Mouse (Mus musculus) spleen, postnatal 36 days (tissue): ENCODE measurements around the gene B130006D01Rik.

Experiments used
- DNase-seq, 2 experiments: peaks; one replicate each; pipeline ENCODE4 v3.0.0; 2022; ENCODE audit warnings: low spot score in 2 of 2, mixed read lengths in 1 of 2

Gene B130006D01Rik

DNA sequence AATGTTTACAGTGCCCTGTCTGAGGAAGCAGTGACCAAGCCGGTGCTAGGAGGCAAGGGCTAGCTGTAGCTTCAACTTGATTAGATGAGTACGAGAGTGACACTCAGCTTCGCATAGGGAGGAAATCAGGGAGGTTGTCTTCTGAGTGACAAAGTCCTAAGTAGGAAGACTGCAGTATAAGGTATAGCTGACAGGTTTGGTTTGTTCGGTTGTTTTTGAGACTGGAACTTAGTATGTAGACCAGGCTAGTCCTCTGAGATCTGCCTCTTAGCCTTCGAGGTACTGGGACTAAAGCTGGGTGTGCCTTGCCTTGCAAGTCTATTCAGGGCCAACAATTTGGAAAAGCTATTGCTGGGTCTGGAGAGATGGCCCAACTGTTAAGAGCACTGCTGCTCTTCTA is at the start of gene B130006D01Rik:
Gene B130006D01Rik, plus strand, starts transcription at position 301 of the 400 bp plus-strand sequence.
- DNase-seq, result no peak

DNA sequence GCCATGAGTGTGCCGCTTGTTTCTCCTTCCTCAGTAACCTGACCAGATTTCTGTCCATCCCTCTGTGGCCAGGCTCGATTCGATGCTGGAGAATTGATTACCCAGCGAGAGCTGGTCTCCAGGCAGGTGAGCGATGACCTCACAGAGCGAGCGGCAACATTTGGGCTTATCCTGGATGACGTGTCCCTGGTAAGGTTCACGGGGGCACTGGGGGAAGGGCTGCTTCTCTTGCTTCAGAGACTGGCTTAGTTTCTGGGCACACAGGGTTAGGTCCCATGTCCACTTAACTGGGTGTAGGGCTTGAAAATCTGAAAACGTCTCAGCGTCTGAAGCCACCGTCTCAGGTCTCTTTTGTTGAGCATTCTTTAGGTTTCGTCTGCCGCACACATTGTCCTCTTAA is 47.9 kb upstream of the B130006D01Rik start:
- no peak for DNase-seq

DNA sequence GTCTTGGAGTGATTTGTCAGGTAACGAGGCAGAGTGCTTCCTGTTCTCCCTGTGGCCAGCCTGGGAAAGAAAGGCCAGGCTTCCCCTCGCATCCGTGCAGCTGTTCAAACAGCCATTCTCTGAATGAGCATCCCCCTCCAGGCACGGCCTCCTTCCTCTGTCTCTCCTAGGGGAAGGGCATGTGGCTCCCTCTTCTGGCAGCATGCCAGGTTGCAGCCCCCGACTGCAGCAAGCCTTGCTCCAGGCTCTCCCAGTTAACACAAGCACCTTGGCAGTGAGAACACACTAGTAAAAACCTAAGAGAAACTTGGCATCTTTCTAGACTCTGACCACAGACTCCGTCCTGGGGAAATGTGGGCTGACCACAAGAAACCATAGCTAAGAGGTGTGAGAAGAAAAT is 47.1 kb upstream of the B130006D01Rik start:
- DNase-seq, result peak; percentile 56 to 59

DNA sequence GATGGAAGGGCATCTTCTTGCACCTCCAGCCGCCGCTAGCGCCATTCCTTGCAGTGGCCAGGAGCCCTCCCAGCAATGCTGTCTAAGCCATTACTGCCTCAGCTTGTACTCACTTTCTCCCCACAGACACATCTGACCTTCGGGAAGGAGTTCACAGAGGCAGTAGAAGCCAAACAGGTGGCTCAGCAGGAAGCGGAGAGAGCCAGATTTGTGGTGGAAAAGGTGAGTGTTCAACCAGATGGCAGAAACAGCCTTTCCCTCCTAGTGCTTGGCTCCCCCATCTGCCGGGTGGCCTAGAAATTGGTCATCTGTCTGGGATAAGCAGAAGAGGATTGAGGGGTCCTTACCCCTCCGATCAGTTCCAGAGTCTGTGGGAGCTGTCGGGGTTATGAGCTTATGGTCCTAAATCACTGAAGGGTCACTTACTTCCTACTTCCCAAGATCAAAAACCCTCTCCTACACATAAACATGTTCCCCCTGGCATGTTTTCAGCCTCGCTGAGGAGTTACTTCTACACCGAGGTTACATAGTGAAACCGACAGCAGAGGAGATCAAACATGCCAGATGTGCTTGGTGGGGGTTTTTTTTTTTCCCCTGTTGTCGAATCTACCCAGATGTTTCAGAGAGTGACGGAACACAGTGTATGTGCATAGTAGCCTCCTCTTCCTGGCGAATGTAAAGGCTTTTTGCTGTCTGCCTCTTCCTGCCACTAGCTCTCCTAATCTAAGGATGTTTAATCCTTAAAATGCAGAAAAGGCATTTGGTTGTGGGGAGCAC is 45.3 kb upstream of the B130006D01Rik start:
- no peak for DNase-seq

DNA sequence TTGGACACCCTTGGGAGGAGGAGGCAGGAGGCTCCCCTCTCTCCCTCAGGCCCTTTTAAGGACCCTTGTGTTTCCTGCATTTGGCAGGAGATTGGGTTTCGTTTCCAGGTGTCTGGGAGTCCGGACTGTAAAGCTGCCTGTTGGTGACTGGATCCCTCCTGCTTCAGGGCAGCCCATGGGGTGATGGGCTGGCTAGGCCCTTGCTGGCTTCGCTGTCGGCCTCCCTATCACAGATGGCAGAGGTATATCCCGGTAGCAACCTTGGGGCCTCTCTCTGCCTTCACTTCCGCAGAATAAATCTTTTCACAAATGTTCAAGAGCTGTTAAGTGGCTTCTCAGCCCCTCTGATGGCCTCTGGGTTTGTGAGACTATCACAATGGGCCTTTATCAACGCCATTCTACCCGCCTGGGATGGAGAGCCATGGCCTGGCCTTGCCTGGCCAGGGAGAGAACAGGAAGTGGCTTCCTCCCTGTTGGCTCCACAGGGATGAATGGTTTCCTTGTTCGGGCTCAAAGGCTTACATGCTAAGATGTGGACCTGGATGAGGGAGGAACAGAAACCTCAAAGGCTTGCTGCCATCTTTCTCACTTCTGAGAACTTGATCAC is 41.3 kb upstream of the B130006D01Rik start:
- DNase-seq, result no peak

DNA sequence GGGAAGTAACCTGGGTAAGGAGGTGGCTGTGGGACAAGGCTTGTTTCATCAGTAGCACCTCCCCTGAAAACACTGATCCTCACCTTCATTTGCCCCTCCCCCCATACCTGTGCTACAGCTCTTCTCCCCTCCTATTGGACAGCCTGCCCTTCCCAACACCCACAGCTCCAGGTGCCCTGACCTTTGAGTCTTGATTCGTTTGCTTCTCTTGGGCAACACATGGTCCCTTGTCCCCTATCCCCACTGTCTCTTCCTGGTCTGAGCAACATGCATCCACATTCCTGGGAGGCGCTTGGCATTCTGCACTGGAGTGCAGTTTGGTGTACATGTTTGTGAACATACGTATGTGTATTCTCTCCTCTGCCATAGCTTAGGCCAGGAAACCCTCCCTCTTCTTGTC is 40.4 kb upstream of the B130006D01Rik start:
- DNase-seq, result no peak

DNA sequence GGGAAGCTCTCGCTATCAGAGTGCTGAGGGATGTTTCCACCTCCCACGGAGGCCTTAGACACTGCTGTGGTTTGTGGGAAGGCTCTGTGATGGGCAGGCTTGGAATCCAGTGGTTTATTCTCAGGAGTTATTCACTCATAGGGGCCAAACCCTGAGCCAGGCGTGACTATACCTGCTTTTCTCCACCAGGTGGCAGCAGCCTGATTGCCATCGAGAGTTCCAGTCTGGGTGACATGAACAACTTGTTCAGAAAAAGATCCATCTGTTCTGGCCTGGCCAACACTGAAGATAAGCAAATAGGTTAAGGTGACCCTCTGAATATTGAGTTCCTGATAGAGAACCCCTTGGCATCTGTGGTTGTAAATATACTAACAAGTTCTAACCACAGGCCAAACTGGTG is 37.4 kb upstream of the B130006D01Rik start:
- peak; percentile 62 to 73 for DNase-seq

- DNase-seq, result no peak
Measured at GRCm38 (mm10) chr11:95687084-95687656, 36.2 kb upstream of the B130006D01Rik start.

DNA sequence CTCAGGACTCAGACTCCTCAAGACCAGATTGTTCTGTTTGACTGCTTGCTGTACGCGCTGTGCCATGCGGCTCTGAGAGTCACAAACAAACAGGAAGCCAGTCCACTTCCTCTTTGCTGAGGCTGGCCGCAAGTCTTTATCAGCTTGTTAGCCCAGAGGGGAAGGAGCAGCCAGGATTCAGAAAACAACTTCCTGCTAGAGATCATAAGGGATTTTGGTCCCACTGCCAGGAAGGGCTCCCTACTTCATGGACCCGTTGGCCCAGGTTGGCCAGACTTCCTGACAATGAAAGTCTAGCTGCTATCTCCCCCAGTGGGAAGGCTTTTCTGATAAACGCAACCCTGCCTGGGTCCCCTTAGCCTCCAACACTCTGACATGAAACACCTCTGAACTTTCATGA is 34.9 kb upstream of the B130006D01Rik start:
- peak; percentile 75 to 79 for DNase-seq

DNA sequence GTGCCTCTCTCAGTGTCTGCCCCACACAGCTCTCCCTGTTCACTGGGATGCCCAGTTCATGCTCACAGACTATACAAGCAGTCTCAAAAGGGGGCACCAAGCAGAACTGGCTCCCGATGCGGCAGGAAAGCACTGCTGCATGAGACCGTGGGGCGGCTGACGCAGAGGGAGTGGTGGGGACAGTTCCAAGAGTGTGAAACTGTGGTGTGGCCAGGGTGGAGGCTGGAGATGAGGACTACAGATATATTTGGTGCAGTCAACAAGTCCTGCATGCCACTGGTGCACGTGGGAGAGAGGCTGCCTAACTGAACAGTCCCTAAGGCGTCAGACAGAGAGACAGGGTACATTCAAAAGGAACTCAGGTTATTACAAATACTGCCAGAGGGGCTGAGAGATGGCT is 34.4 kb upstream of the B130006D01Rik start:
- DNase-seq, result peak; percentile 29 to 41

- DNase-seq, result no peak
Measured at GRCm38 (mm10) chr11:95689544-95689943, 33.8 kb upstream of the B130006D01Rik start.

GRCm38 (mm10) chr11:95698541-95698940 is 24.8 kb upstream of the B130006D01Rik start:
- no peak for DNase-seq

DNA sequence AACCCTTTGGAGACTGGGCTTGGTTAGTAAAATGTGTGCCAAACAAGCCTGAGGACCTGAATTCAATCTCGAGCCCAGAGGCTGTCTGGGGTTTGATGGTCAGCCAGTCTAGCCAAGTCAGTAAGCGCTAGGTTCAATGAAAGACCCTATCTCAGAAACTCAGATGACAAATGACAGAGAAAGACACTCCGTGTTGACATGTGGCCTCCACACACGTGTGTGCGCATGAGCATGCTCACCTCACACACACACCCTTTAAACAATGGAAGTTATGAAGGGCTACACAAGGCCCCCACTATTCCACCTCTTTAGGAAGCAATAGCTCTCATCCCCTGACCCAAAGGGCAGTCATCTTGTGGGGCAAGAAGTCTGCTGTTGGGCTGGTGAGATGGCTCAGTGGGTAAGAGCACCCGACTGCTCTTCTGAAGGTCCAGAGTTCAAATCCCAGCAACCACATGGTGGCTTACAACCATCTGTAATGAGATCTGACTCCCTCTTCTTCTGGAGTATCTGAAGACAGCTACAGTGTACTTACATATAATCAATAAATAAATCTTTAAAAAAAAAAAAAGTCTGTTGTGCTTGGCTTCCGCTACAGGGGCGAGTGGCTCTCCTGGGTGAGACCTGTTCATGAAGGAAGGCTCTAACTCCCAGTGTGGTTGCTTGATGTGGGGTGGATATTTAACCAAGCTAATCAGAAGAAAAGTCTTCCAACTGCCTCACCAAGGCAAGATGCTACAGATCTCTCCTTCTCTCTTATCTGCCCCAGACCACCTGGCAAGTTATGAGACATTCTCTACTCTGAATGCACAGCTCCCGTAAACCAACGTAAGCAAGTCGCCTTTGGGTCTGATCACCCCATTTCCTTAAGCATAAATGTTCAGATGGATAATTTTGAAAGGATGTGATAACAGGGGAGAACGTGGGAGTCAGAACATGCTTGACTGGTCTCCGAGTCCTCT is 22.3 kb upstream of the B130006D01Rik start:
- DNase-seq, result peak in 1 of 2 experiments; percentile 20

- DNase-seq, result no peak
Measured at GRCm38 (mm10) chr11:95704032-95704969, 19.1 kb upstream of the B130006D01Rik start.

DNA sequence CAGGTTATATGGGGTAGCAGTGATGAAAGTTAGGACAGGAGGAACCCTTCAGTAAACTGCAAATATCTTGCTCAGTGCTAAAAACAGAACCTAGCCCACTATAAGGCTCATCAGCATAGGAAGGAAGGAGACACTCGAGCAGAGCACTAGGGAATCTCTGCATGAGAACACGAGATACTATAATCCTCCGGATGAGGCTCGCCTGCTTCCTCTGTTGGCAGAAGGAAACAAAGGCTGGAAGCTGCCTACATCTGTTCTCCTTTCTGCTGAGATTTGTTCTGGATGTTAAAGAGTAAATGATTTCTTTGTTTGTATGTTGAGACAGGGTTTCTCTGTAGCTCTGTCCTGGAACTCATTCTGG is 18.4 kb upstream of the B130006D01Rik start:
- no peak for DNase-seq

GRCm38 (mm10) chr11:95709534-95710040 is 13.8 kb upstream of the B130006D01Rik start:
- DNase-seq, result no peak

- no peak for DNase-seq
Measured at GRCm38 (mm10) chr11:95710478-95710877, 12.9 kb upstream of the B130006D01Rik start.

DNA sequence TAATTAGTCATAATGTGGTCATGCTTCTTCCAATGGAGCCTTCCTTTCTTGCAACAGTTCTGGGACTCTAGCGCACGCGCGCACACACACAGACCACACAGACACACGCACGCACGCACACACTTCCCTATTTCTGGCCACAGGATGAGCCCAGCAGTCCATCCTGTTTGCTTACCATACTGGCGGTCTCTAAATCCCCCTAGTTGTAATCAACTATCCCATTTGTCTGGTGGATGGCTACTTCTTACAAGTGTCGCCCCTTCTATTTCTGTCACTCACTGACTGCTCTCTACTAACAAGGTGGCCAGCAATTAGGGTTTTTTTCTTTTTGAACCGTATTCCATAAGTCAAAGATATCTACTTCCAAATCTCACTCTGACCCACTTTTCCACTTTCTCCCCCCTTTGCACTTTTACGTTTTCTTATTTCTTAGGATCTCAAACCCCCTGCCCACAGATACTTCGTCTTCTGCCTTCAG is 11.3 kb upstream of the B130006D01Rik start:
- peak; percentile 42 to 58 for DNase-seq

DNA sequence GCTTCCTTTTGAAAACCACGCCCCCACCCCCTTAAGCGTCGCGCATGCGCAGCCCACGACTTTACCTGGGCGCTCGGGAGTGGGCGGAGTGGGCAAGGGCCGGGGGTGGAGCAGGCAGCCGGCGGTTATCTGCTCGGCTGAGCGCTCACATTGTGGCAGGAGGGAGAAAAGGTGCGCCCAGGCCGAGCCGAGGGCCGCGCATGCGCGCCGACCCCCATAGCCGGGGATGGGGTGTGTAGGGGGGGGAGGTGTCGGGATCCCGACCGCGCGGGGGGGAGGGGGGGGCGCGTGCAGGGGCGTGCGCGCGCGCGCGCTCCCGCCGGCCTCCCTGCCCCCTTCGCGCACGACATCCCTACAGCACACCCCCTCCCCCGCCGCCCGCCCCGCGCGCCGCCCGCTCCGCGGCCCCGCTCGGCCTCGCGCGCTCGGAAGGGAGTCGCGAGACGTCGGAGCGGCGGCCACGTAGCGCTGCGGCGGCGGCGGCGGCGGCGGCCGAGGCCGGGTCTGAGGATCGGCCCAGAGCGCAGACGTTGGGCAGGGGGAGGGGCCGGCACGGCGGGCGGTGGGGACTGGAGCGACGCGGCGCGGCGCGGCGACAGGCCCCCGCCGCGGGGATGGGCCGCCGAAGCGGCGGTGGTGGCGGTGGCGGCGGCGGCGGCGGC is 10.7 kb upstream of the B130006D01Rik start, which contains the start of gene Zfp652:
Gene Zfp652, plus strand, starts transcription at position 111 of the 662 bp plus-strand sequence.
- DNase-seq, result peak; percentile 97
